Mouse (Mus musculus): Measurements from ENCODE around the gene Kbtbd6. TPM values are rescaled to one million over a fixed set of nuclear protein-coding genes. Genes with fewer than 3 reads are reported as not detected.

The Kbtbd6 gene
- polyA plus RNA-seq, 1 experiment: 0.14 TPM

DNA sequence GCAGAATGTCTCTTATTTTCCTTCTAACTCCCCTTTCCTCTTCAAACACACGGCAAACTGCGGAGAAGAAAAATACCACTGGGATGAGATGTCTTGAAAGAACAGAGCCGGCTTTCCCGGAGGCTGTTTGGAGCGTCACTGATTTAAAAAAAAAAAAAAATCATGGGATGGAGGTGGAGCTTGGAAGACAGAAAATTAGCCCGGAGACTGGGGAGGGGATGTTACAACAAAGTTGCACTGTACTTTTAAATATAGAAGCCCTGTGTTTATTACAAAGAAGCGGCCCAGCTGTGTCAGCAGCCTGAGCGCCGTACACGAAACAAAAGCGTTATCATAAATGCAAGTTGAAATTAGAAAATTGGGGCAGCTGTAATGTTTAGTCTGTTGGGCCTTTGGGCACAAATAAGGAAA, 30.6 kb downstream of the Kbtbd6 start:
- Histone ChIP-seq H3K36me3 (ENCODE audit: control insufficient read depth, insufficient read depth, low read length) (no peaks in the 10 kb centered on the region), H3K4me1 (ENCODE audit: control insufficient read depth, insufficient read depth, low read length) (peaks cover 24% of the 10 kb centered on the region), H3K4me3 (ENCODE audit: insufficient read depth, low read depth, low read length) (peak overlapping the region; percentile 71), H3K27me3 (replicated peaks; ENCODE audit: control insufficient read depth, insufficient read depth, low read length) (no peaks in the 10 kb centered on the region), H3K27ac (ENCODE audit: insufficient read depth, low read depth, low read length) (peak overlapping the region; percentile 97)
- WGBS: under 1% methylated on average over 11 of the region's 11 CpGs
- DNase-seq: peak; percentile 78
- no peak for TF ChIP-seq POLR2A (IDR thresholded peaks at IDR 0.05; ENCODE audit: low read depth, low read length)
- no peak for TF ChIP-seq CTCF (conservative IDR thresholded peaks at IDR 0.05; ENCODE audit: insufficient read depth, insufficient read length, low read depth, low read length)

GRCm38 (mm10) chr14:79482747-79483355, 31.2 kb downstream of the Kbtbd6 start:
- TF ChIP-seq CTCF (conservative IDR thresholded peaks at IDR 0.05; ENCODE audit: insufficient read depth, insufficient read length, low read depth, low read length) (no peak), POLR2A (IDR thresholded peaks at IDR 0.05; ENCODE audit: low read depth, low read length) (no peak)
- DNase-seq: peak; percentile 22
- WGBS: 5% methylated on average over 15 of the region's 15 CpGs
- H3K36me3 ChIP-seq (ENCODE audit: control insufficient read depth, insufficient read depth, low read length): no peaks in the 10 kb centered on the region
- peak overlapping the region; percentile 71 for H3K4me3 ChIP-seq (ENCODE audit: insufficient read depth, low read depth, low read length)
- peak overlapping the region; percentile 97 for H3K27ac ChIP-seq (ENCODE audit: insufficient read depth, low read depth, low read length)
- no peaks in the 10 kb centered on the region for H3K27me3 ChIP-seq (replicated peaks; ENCODE audit: control insufficient read depth, insufficient read depth, low read length)
- peaks cover 27% of the 10 kb centered on the region for H3K4me1 ChIP-seq (ENCODE audit: control insufficient read depth, insufficient read depth, low read length)

DNA sequence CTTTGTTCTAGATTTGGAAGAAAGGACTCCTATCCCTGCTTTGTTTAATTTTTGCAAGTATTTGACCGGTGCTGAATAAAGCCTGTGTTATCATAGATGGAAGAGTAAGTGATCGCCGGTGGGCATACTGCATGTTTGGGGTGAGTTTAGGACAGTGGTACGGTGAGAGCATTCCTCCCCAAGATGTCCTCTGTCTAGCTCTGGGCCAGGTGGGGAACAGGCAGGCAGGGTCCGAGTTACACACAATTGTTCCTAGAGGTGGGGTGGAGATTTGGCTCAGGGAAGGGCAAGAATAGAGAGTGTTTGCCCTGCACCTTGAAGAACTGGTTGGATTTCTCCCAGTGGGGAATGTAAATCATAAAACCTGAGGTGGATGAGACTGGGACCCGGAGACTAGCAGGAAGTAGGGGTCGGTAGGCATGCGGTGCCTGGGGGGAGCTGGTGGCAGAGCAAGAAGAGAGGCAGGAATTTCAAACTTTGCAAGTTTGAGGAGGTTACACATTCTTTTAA, 32.0 kb downstream of the Kbtbd6 start:
- H3K4me1 ChIP-seq (ENCODE audit: control insufficient read depth, insufficient read depth, low read length): peaks cover 33% of the 10 kb centered on the region
- TF ChIP-seq CTCF (conservative IDR thresholded peaks at IDR 0.05; ENCODE audit: insufficient read depth, insufficient read length, low read depth, low read length) (no peak), POLR2A (IDR thresholded peaks at IDR 0.05; ENCODE audit: low read depth, low read length) (no peak)
- H3K4me3 ChIP-seq (ENCODE audit: insufficient read depth, low read depth, low read length): peak overlapping the region; percentile 52
- no peaks in the 10 kb centered on the region for H3K27me3 ChIP-seq (replicated peaks; ENCODE audit: control insufficient read depth, insufficient read depth, low read length)
- no peak for DNase-seq
- no peaks in the 10 kb centered on the region for H3K36me3 ChIP-seq (ENCODE audit: control insufficient read depth, insufficient read depth, low read length)
- WGBS: 33% methylated on average over 8 of the region's 8 CpGs
- peak overlapping the region; percentile 32; the same call in 1 of the 2 replicates for H3K27ac ChIP-seq (ENCODE audit: insufficient read depth, low read depth, low read length)

- DNase-seq: no peak
- no peak overlapping the region for H3K4me3 ChIP-seq (ENCODE audit: insufficient read depth, low read depth, low read length)
- H3K27me3 ChIP-seq (replicated peaks; ENCODE audit: control insufficient read depth, insufficient read depth, low read length): no peaks in the 10 kb centered on the region
- no peak for TF ChIP-seq CTCF (conservative IDR thresholded peaks at IDR 0.05; ENCODE audit: insufficient read depth, insufficient read length, low read depth, low read length)
- no peak for TF ChIP-seq POLR2A (IDR thresholded peaks at IDR 0.05; ENCODE audit: low read depth, low read length)
- H3K4me1 ChIP-seq (ENCODE audit: control insufficient read depth, insufficient read depth, low read length): peaks cover 42% of the 10 kb centered on the region
- no peaks in the 10 kb centered on the region for H3K36me3 ChIP-seq (ENCODE audit: control insufficient read depth, insufficient read depth, low read length)
- 6% methylated on average over 8 of the region's 8 CpGs for WGBS
- H3K27ac ChIP-seq (ENCODE audit: insufficient read depth, low read depth, low read length): peak overlapping the region; percentile 84
These were observed 35.0 kb downstream of the Kbtbd6 start for GRCm38 (mm10) chr14:79486617-79486992.

DNA sequence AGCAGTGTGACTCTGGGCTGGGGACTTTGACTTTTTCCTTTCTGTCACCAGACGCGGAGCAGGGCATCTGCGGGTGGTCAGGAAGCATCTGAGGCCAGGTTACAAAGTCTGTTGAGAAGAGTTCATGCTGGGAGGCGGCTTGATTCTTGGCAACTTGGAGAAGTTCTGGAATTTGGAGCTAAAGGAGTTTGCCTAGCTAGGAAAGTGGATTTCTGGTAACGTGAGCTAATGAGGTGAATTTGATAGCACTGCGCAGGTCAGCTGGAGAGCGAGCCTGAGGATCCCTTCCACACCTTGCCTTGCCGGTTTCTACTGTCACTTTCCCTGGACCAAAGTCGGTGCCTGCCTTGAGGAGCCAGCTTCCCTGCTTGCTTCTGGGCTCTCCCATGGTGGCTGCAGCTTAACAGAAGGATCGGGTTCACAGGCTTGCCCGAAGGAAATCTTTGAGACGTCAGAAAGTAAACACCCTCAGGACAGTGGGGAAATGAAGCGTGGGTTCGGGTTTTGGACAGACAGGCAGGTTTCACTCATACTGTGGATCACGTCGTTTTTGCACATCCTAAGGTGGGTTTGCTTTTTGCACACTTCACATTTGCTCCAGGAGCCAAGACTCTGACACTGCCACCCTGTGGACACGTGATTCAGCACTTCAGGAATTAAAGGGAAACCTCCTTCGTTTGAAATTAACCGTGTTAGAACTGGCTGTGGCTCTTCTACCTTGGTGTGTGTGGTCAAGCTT, 35.5 kb downstream of the Kbtbd6 start:
- DNase-seq: peak; percentile 91
- H3K27ac ChIP-seq (ENCODE audit: insufficient read depth, low read depth, low read length): peak overlapping the region; percentile 84
- no peaks in the 10 kb centered on the region for H3K36me3 ChIP-seq (ENCODE audit: control insufficient read depth, insufficient read depth, low read length)
- 3% methylated on average over 19 of the region's 19 CpGs for WGBS
- H3K4me3 ChIP-seq (ENCODE audit: insufficient read depth, low read depth, low read length): peak overlapping the region; percentile 29
- no peaks in the 10 kb centered on the region for H3K27me3 ChIP-seq (replicated peaks; ENCODE audit: control insufficient read depth, insufficient read depth, low read length)
- peak; percentile 33; the same call in 1 of the 2 replicates for TF ChIP-seq CTCF (conservative IDR thresholded peaks at IDR 0.05; ENCODE audit: insufficient read depth, insufficient read length, low read depth, low read length)
- TF ChIP-seq POLR2A (IDR thresholded peaks at IDR 0.05; ENCODE audit: low read depth, low read length): no peak
- H3K4me1 ChIP-seq (ENCODE audit: control insufficient read depth, insufficient read depth, low read length): peaks cover 42% of the 10 kb centered on the region

- no peak overlapping the region for H3K4me3 ChIP-seq (ENCODE audit: insufficient read depth, low read depth, low read length)
- peak; percentile 44 for DNase-seq
- WGBS: 55% methylated on average over 9 of the region's 9 CpGs
- peaks cover 35% of the 10 kb centered on the region for H3K4me1 ChIP-seq (ENCODE audit: control insufficient read depth, insufficient read depth, low read length)
- no peaks in the 10 kb centered on the region; the same call in 1 of the 2 replicates for H3K36me3 ChIP-seq (ENCODE audit: control insufficient read depth, insufficient read depth, low read length)
- peak overlapping the region; percentile 29 for H3K27ac ChIP-seq (ENCODE audit: insufficient read depth, low read depth, low read length)
- TF ChIP-seq POLR2A (IDR thresholded peaks at IDR 0.05; ENCODE audit: low read depth, low read length): no peak
- TF ChIP-seq CTCF (conservative IDR thresholded peaks at IDR 0.05; ENCODE audit: insufficient read depth, insufficient read length, low read depth, low read length): no peak
- no peaks in the 10 kb centered on the region for H3K27me3 ChIP-seq (replicated peaks; ENCODE audit: control insufficient read depth, insufficient read depth, low read length)
These were observed 36.9 kb downstream of the Kbtbd6 start for GRCm38 (mm10) chr14:79488531-79488930.

GRCm38 (mm10) chr14:79489150-79489549, 37.5 kb downstream of the Kbtbd6 start:
- DNase-seq: peak; percentile 69
- peak overlapping the region; percentile 70 for H3K27ac ChIP-seq (ENCODE audit: insufficient read depth, low read depth, low read length)
- H3K4me3 ChIP-seq (ENCODE audit: insufficient read depth, low read depth, low read length): no peak overlapping the region
- TF ChIP-seq POLR2A (IDR thresholded peaks at IDR 0.05; ENCODE audit: low read depth, low read length) (no peak), CTCF (conservative IDR thresholded peaks at IDR 0.05; ENCODE audit: insufficient read depth, insufficient read length, low read depth, low read length) (no peak)
- H3K4me1 ChIP-seq (ENCODE audit: control insufficient read depth, insufficient read depth, low read length): peaks cover 36% of the 10 kb centered on the region
- no peaks in the 10 kb centered on the region; the same call in 1 of the 2 replicates for H3K36me3 ChIP-seq (ENCODE audit: control insufficient read depth, insufficient read depth, low read length)
- no peaks in the 10 kb centered on the region for H3K27me3 ChIP-seq (replicated peaks; ENCODE audit: control insufficient read depth, insufficient read depth, low read length)
- 36% methylated on average over 12 of the region's 12 CpGs for WGBS

Measured in kidney, adult 2 months (tissue).